Mouse (Mus musculus) liver, embryonic 14.5 days (tissue): ENCODE measurements around the gene Il18bp.

Experiments used
- CTCF ChIP-seq: IDR thresholded peaks from 2 replicates; pipeline ENCODE4 v1.5.1; 2016; ENCODE audit warnings: antibody characterized with exemption, low read depth, control low read depth
- EP300 ChIP-seq: IDR thresholded peaks from 2 replicates; pipeline ENCODE4 v1.6.1; 2016; ENCODE audit warnings: antibody characterized with exemption, low read depth

GRCm38 (mm10) chr7:102062203-102062602 is 43.7 kb upstream of the Il18bp start:
- TF ChIP-seq CTCF (no peak), EP300 (no peak)
